In genomic region chr6:28706108-28706975, GRCm38 (mm10) we compare ENCODE assay signal across 12 mouse cellular contexts.
DNase-seq lines count a peak whose midpoint lies in the region; ATAC-seq and TF ChIP-seq lines count a peak whose summit lies in the region.
"Had no signal": no experiment of that assay in that cellular context is flagged by ENCODE, and none has a peak within 500 bp of the region (broad histone marks: within the 10 kb centered on the region; RNA-seq: fewer than 3 reads in every experiment).

No protein-coding gene starts in this region.

- no peaks in the 10 kb centered on the region for H3K27me3 ChIP-seq in cerebellum, adult 2 months (ENCODE audit: control insufficient read depth, insufficient read depth, low read length)
- H3K27me3 ChIP-seq in heart, embryonic 16.5 days (ENCODE audit: control insufficient read depth, insufficient read depth, low read length), result no peaks in the 10 kb centered on the region
- H3K27me3 ChIP-seq in midbrain, embryonic 16.5 days (ENCODE audit: control insufficient read depth, insufficient read depth, low read depth, low read length), result no peaks in the 10 kb centered on the region
- H3K27me3 ChIP-seq in midbrain, postnatal 0 days (ENCODE audit: insufficient read depth, low read length), result no peaks in the 10 kb centered on the region
- no peaks in the 10 kb centered on the region for H3K27me3 ChIP-seq in stomach, embryonic 16.5 days (ENCODE audit: control insufficient read depth, insufficient read depth, low read length)
- H3K27me3 ChIP-seq: embryonic facial prominence, embryonic 12.5 days; limb, embryonic 13.5 days had no signal

- H3K36me3 ChIP-seq in heart, embryonic 16.5 days (ENCODE audit: control insufficient read depth, insufficient read depth), result peaks cover 4% of the 10 kb centered on the region
- H3K36me3 ChIP-seq in midbrain, embryonic 16.5 days (ENCODE audit: control insufficient read depth, insufficient read depth, low read length), result no peaks in the 10 kb centered on the region
- H3K36me3 ChIP-seq in midbrain, postnatal 0 days (ENCODE audit: insufficient read depth, low read length), result no peaks in the 10 kb centered on the region
- H3K36me3 ChIP-seq in stomach, embryonic 16.5 days (ENCODE audit: control insufficient read depth, insufficient read depth, low read length), result no peaks in the 10 kb centered on the region

- no peak for TF ChIP-seq POLR2A in cerebellum, adult 2 months (IDR thresholded peaks at IDR 0.05; ENCODE audit: borderline replicate concordance, insufficient read depth, low read length)

- no peak for DNase-seq in cerebellum, adult 2 months
- DNase-seq in cerebellum, adult 9-11 months, result no peak
- no peak for DNase-seq in heart, postnatal 36 days
- no peak for DNase-seq in midbrain, postnatal 0 days (ENCODE audit: low spot score)
- DNase-seq in layer of hippocampus, postnatal 36 days, result no peak
- DNase-seq: adrenal gland, adult 8-10 months; thymus, postnatal 25 days had no signal

- no peaks in the 10 kb centered on the region for H3K9me3 ChIP-seq in heart, embryonic 16.5 days (replicated peaks; ENCODE audit: control insufficient read depth, low read length)
- H3K9me3 ChIP-seq in midbrain, embryonic 16.5 days (replicated peaks; ENCODE audit: control insufficient read depth, low read length, poor library complexity, severe bottlenecking), result no peaks in the 10 kb centered on the region
- no peaks in the 10 kb centered on the region for H3K9me3 ChIP-seq in midbrain, postnatal 0 days (ENCODE audit: low read length)
- H3K9me3 ChIP-seq in stomach, embryonic 16.5 days (replicated peaks; ENCODE audit: control insufficient read depth, low read length), result no peaks in the 10 kb centered on the region
- H3K9me3 ChIP-seq: embryonic facial prominence, embryonic 12.5 days; limb, embryonic 13.5 days had no signal

- intact Hi-C loops in heart, postnatal 36 days (cut with DNase I), result no loop called here

- no peak for ATAC-seq in heart, embryonic 16.5 days (replicated peaks; ENCODE audit: extremely low read depth, insufficient read depth, low FRiP score)
- 0 out of 2 replicates have a peak, but pooled peaks have one; percentile 43 for ATAC-seq in midbrain, embryonic 16.5 days
- ATAC-seq in midbrain, postnatal 0 days (ENCODE audit: low FRiP score), result no peak
- no peak for ATAC-seq in stomach, embryonic 16.5 days (ENCODE audit: insufficient read depth, low FRiP score)

- peak overlapping the region; percentile 76; the same call in 1 of the 2 replicates for H3K27ac ChIP-seq in cerebellum, adult 2 months (ENCODE audit: insufficient read depth, low read length)
- H3K27ac ChIP-seq in heart, embryonic 16.5 days (ENCODE audit: low read length), result peak overlapping the region; percentile 32; the same call in 1 of the 2 replicates
- no peak overlapping the region for H3K27ac ChIP-seq in midbrain, embryonic 16.5 days (ENCODE audit: low read length)
- no peak overlapping the region for H3K27ac ChIP-seq in midbrain, postnatal 0 days (ENCODE audit: low read depth, low read length)
- H3K27ac ChIP-seq in stomach, embryonic 16.5 days (ENCODE audit: low read length), result peak overlapping the region; percentile 36; the same call in 1 of the 2 replicates
- H3K27ac ChIP-seq: embryonic facial prominence, embryonic 12.5 days; limb, embryonic 13.5 days had no signal

- H3K9ac ChIP-seq in heart, embryonic 16.5 days (ENCODE audit: low read length), result 0 out of 2 replicates have a peak overlapping the region, but pooled peaks have one; percentile 2
- no peak overlapping the region for H3K9ac ChIP-seq in midbrain, embryonic 16.5 days (ENCODE audit: low read depth, low read length)
- H3K9ac ChIP-seq in midbrain, postnatal 0 days (replicated peaks; ENCODE audit: low read length, poor library complexity, severe bottlenecking), result no peak overlapping the region
- no peak overlapping the region for H3K9ac ChIP-seq in stomach, embryonic 16.5 days (ENCODE audit: low read length)
- H3K9ac ChIP-seq: embryonic facial prominence, embryonic 12.5 days had no signal

- H3K4me1 ChIP-seq in cerebellum, adult 2 months (ENCODE audit: control insufficient read depth, insufficient read depth, low read length), result peaks cover 22% of the 10 kb centered on the region
- peaks cover 36% of the 10 kb centered on the region for H3K4me1 ChIP-seq in heart, embryonic 16.5 days (ENCODE audit: control insufficient read depth, insufficient read depth, low read length)
- peaks cover 22% of the 10 kb centered on the region for H3K4me1 ChIP-seq in midbrain, embryonic 16.5 days (ENCODE audit: control insufficient read depth, insufficient read depth, low read length)
- H3K4me1 ChIP-seq in midbrain, postnatal 0 days (ENCODE audit: insufficient read depth, low read length), result peaks cover 7% of the 10 kb centered on the region
- H3K4me1 ChIP-seq in stomach, embryonic 16.5 days (ENCODE audit: control insufficient read depth, insufficient read depth, low read length), result peaks cover 27% of the 10 kb centered on the region

- 60% methylated on average over 8 of the region's 8 CpGs for WGBS in cerebellum, adult 2 months
- WGBS in heart, embryonic 16.5 days, result 55% methylated on average over 8 of the region's 8 CpGs
- WGBS in midbrain, embryonic 16.5 days, result 74% methylated on average over 8 of the region's 8 CpGs
- WGBS in midbrain, postnatal 0 days, result 71% methylated on average over 8 of the region's 8 CpGs
- WGBS in stomach, embryonic 16.5 days, result 48% methylated on average over 8 of the region's 8 CpGs

- H3K4me3 ChIP-seq in cerebellum, adult 2 months (replicated peaks; ENCODE audit: insufficient read depth, low read depth, low read length), result no peak overlapping the region
- H3K4me3 ChIP-seq in heart, embryonic 16.5 days (ENCODE audit: low read length), result no peak overlapping the region
- H3K4me3 ChIP-seq in midbrain, embryonic 16.5 days (ENCODE audit: low read depth, low read length), result no peak overlapping the region
- H3K4me3 ChIP-seq in midbrain, postnatal 0 days (ENCODE audit: low read depth, low read length), result no peak overlapping the region
- H3K4me3 ChIP-seq in stomach, embryonic 16.5 days (replicated peaks; ENCODE audit: low read length), result no peak overlapping the region
- H3K4me3 ChIP-seq: embryonic facial prominence, embryonic 12.5 days; limb, embryonic 13.5 days had no signal

- H3K4me2 ChIP-seq in heart, embryonic 16.5 days (ENCODE audit: low read depth, low read length), result no peak overlapping the region
- no peak overlapping the region for H3K4me2 ChIP-seq in midbrain, embryonic 16.5 days (ENCODE audit: low read length)
- H3K4me2 ChIP-seq in midbrain, postnatal 0 days (ENCODE audit: low read depth, low read length, poor library complexity, severe bottlenecking), result no peak overlapping the region
- H3K4me2 ChIP-seq in stomach, embryonic 16.5 days (ENCODE audit: low read depth, low read length), result no peak overlapping the region
- H3K4me2 ChIP-seq: embryonic facial prominence, embryonic 12.5 days; limb, embryonic 13.5 days had no signal

- no peak for TF ChIP-seq CTCF in cerebellum, adult 2 months (IDR thresholded peaks at IDR 0.05; ENCODE audit: borderline replicate concordance, insufficient read depth, low read depth, low read length)
- no peak for TF ChIP-seq CTCF in midbrain, postnatal 0 days (IDR thresholded peaks at IDR 0.05)

Comparison
In these comparisons a context has a peak if more than half of its experiments do, and no peak if none do; other contexts are left out.
1. H3K27ac ChIP-seq: peak in cerebellum, adult 2 months (single experiment), heart, embryonic 16.5 days (single experiment) and stomach, embryonic 16.5 days (single experiment); none in midbrain, embryonic 16.5 days (single experiment) and midbrain, postnatal 0 days (single experiment).